Mouse (Mus musculus): ENCODE results near the gene Egln2. TPM values are rescaled to one million over a fixed set of nuclear protein-coding genes. Genes with fewer than 3 reads are reported as not detected.

Gene Egln2
- polyA plus RNA-seq, 1 experiment: 61.4 TPM

DNA sequence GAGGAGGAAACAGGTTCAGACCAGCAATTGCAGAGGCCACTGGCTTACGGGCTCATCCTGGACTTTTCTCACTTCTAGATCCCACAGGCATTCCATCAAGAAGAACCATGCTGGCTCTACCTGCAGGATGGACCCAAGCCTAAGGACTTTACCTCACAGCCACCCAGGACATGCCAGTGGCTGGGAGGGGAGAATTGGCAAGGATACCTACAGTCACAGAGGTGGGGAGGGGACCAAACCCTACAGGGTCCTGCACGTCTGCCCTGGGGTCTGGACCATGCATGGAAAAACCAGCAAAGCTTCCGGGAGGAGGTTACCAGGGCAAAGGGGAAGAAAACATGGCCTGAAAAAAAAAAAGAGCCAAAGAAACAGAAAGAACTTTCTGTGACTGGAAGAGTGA, 4.4 kb upstream of the Egln2 start:
- Histone ChIP-seq H3K79me2 (ENCODE audit: control insufficient read depth, insufficient read depth) (peaks cover 2% of the 10 kb centered on the region), H3K4me3 (no peak overlapping the region), H3ac (ENCODE audit: control insufficient read depth, insufficient read length) (no peak overlapping the region), H3K36me3 (ENCODE audit: control insufficient read depth, insufficient read depth) (peaks cover 5% of the 10 kb centered on the region), H3K4me2 (ENCODE audit: low read depth) (no peak overlapping the region), H3K27me3 (ENCODE audit: control insufficient read depth, insufficient read depth, insufficient read length) (no peaks in the 10 kb centered on the region)
- TF ChIP-seq MYOG (IDR thresholded peaks at IDR 0.05; ENCODE audit: control insufficient read depth in 1 of 3, insufficient read depth in 1 of 3, insufficient read length in 2 of 3, low read depth in 2 of 3): no peak
- no peak for TF ChIP-seq USF1 (IDR thresholded peaks at IDR 0.05; ENCODE audit: low read depth)
- TF ChIP-seq REST (IDR thresholded peaks at IDR 0.05; ENCODE audit: insufficient read depth, insufficient read length): no peak
- TF ChIP-seq TCF12 (IDR thresholded peaks at IDR 0.05; ENCODE audit: insufficient read depth, poor library complexity, severe bottlenecking): no peak
- no peak for TF ChIP-seq POLR2A (IDR thresholded peaks at IDR 0.05; ENCODE audit: insufficient read length, low read depth)
- TF ChIP-seq CEBPB (IDR thresholded peaks at IDR 0.05; ENCODE audit: insufficient read depth, poor library complexity, severe bottlenecking): no peak
- no peak for TF ChIP-seq MYOD1 (IDR thresholded peaks at IDR 0.05; ENCODE audit: control insufficient read depth in 1 of 3, insufficient read length in 2 of 3, low read depth in 2 of 3)
- TF ChIP-seq TCF3 (IDR thresholded peaks at IDR 0.05; ENCODE audit: insufficient read length, low read depth): no peak
- TF ChIP-seq SRF (IDR thresholded peaks at IDR 0.05; ENCODE audit: control insufficient read depth, insufficient read length, low read depth): no peak
- no peak for TF ChIP-seq MAX (IDR thresholded peaks at IDR 0.05; ENCODE audit: low read depth)
- TF ChIP-seq POLR2AphosphoS2 (IDR thresholded peaks at IDR 0.05; ENCODE audit: insufficient read length, low read depth): no peak
- no peak for TF ChIP-seq E2F4 (IDR thresholded peaks at IDR 0.05; ENCODE audit: insufficient read depth)

DNA sequence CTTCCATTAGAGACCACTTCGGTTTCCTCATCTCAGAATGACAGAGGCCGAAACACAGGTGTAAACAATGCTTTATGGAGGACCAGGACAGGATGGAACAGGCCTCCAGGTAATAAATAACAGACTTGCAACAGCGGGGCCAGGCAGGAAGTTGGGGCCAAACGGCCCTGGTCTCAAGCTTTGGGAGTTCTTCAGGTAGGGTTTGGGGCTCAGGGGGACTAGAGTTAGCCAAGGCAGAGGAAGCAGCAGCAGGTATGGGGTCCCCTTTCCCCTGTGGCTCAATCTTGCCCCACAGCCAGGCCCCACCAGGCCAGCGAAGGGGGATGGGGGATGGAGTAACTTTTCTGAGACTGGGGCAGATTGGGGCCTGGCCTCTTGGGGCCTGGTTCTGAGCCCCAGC, 1.8 kb upstream of the Egln2 start:
- Histone ChIP-seq H3K79me2 (ENCODE audit: control insufficient read depth, insufficient read depth) (peaks cover 12% of the 10 kb centered on the region), H3K4me3 (no peak overlapping the region), H3K4me2 (ENCODE audit: low read depth) (no peak overlapping the region), H3ac (ENCODE audit: control insufficient read depth, insufficient read length) (no peak overlapping the region), H3K36me3 (ENCODE audit: control insufficient read depth, insufficient read depth) (no peaks in the 10 kb centered on the region), H3K27me3 (ENCODE audit: control insufficient read depth, insufficient read depth, insufficient read length) (no peaks in the 10 kb centered on the region)
- TF ChIP-seq E2F4 (IDR thresholded peaks at IDR 0.05; ENCODE audit: insufficient read depth): no peak
- TF ChIP-seq MYOD1 (IDR thresholded peaks at IDR 0.05; ENCODE audit: control insufficient read depth in 1 of 3, insufficient read length in 2 of 3, low read depth in 2 of 3): no peak
- no peak for TF ChIP-seq CEBPB (IDR thresholded peaks at IDR 0.05; ENCODE audit: insufficient read depth, poor library complexity, severe bottlenecking)
- TF ChIP-seq TCF12 (IDR thresholded peaks at IDR 0.05; ENCODE audit: insufficient read depth, poor library complexity, severe bottlenecking): no peak
- no peak for TF ChIP-seq REST (IDR thresholded peaks at IDR 0.05; ENCODE audit: insufficient read depth, insufficient read length)
- TF ChIP-seq POLR2A (IDR thresholded peaks at IDR 0.05; ENCODE audit: insufficient read length, low read depth): no peak
- no peak for TF ChIP-seq USF1 (IDR thresholded peaks at IDR 0.05; ENCODE audit: low read depth)
- TF ChIP-seq POLR2AphosphoS2 (IDR thresholded peaks at IDR 0.05; ENCODE audit: insufficient read length, low read depth): no peak
- no peak for TF ChIP-seq TCF3 (IDR thresholded peaks at IDR 0.05; ENCODE audit: insufficient read length, low read depth)
- no peak for TF ChIP-seq MYOG (IDR thresholded peaks at IDR 0.05; ENCODE audit: control insufficient read depth in 1 of 3, insufficient read depth in 1 of 3, insufficient read length in 2 of 3, low read depth in 2 of 3)
- TF ChIP-seq MAX (IDR thresholded peaks at IDR 0.05; ENCODE audit: low read depth): no peak
- TF ChIP-seq SRF (IDR thresholded peaks at IDR 0.05; ENCODE audit: control insufficient read depth, insufficient read length, low read depth): no peak

DNA sequence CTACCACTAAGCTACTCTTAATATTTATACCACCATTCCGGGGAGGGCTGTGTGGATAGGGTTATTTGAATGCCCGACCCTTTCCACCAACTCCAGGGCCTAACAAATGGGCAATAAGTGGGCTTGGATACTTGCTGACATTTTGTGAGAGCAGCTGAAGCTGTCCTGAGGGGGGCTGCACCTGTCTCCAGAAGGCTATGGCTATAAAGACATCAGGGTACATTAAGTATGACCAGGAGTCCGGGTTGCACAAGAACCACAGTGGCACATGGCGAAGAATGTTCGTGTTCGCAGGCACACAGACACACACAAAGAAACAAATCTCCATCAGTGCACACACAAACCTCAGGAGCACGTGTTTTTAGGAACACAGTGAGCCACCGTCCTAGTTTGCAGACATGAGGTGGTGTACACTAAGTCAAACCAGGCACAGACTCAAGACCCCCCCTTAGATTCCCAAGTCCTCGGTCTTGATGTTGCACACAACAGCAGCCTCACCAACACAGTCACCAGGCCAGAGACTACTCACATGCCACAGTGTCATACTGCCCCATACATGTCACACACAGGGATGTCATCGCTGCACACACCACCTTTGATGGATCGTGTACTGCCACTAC, 983 bp upstream of the Egln2 start:
- no peak for TF ChIP-seq CEBPB (IDR thresholded peaks at IDR 0.05; ENCODE audit: insufficient read depth, poor library complexity, severe bottlenecking)
- TF ChIP-seq TCF12 (IDR thresholded peaks at IDR 0.05; ENCODE audit: insufficient read depth, poor library complexity, severe bottlenecking): no peak
- TF ChIP-seq MAX (IDR thresholded peaks at IDR 0.05; ENCODE audit: low read depth): no peak
- no peak for TF ChIP-seq MYOG (IDR thresholded peaks at IDR 0.05; ENCODE audit: control insufficient read depth in 1 of 3, insufficient read depth in 1 of 3, insufficient read length in 2 of 3, low read depth in 2 of 3)
- no peak for TF ChIP-seq POLR2A (IDR thresholded peaks at IDR 0.05; ENCODE audit: insufficient read length, low read depth)
- no peak for TF ChIP-seq REST (IDR thresholded peaks at IDR 0.05; ENCODE audit: insufficient read depth, insufficient read length)
- TF ChIP-seq E2F4 (IDR thresholded peaks at IDR 0.05; ENCODE audit: insufficient read depth): no peak
- TF ChIP-seq TCF3 (IDR thresholded peaks at IDR 0.05; ENCODE audit: insufficient read length, low read depth): no peak
- TF ChIP-seq SRF (IDR thresholded peaks at IDR 0.05; ENCODE audit: control insufficient read depth, insufficient read length, low read depth): no peak
- no peak for TF ChIP-seq USF1 (IDR thresholded peaks at IDR 0.05; ENCODE audit: low read depth)
- no peak for TF ChIP-seq POLR2AphosphoS2 (IDR thresholded peaks at IDR 0.05; ENCODE audit: insufficient read length, low read depth)
- no peak for TF ChIP-seq MYOD1 (IDR thresholded peaks at IDR 0.05; ENCODE audit: control insufficient read depth in 1 of 3, insufficient read length in 2 of 3, low read depth in 2 of 3)
- Histone ChIP-seq H3ac (ENCODE audit: control insufficient read depth, insufficient read length) (no peak overlapping the region), H3K27me3 (ENCODE audit: control insufficient read depth, insufficient read depth, insufficient read length) (no peaks in the 10 kb centered on the region), H3K79me2 (ENCODE audit: control insufficient read depth, insufficient read depth) (peaks cover 12% of the 10 kb centered on the region), H3K4me3 (peak overlapping the region; percentile 74), H3K4me2 (ENCODE audit: low read depth) (peak overlapping the region; percentile 99), H3K36me3 (ENCODE audit: control insufficient read depth, insufficient read depth) (no peaks in the 10 kb centered on the region)

DNA sequence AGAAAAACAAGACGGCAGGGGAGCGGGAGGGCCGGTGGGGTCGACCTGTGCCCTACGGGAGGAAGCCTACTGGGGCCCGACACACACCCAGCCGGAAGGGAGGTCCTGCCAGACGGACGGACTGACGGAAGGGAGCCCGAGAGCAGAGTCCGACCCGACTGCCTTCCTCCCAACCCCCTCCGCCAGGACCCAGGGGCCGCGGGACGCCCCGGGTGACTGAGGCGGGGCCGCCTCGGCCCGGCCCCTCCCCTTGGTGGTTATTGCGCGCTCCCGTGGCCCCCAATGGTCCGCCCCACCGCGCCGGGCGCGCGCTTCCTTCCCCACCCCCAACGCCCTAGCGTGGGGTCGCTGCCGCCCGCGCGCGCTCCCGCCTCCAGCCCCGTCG, 381 bp downstream of the Egln2 start:
- Histone ChIP-seq H3K27me3 (ENCODE audit: control insufficient read depth, insufficient read depth, insufficient read length) (no peaks in the 10 kb centered on the region), H3K36me3 (ENCODE audit: control insufficient read depth, insufficient read depth) (no peaks in the 10 kb centered on the region)
- TF ChIP-seq POLR2AphosphoS2 (IDR thresholded peaks at IDR 0.05; ENCODE audit: insufficient read length, low read depth) (peak; percentile 78), POLR2A (IDR thresholded peaks at IDR 0.05; ENCODE audit: insufficient read length, low read depth) (peak; percentile 65), MYOD1 (IDR thresholded peaks at IDR 0.05; ENCODE audit: control insufficient read depth in 1 of 3, insufficient read length in 2 of 3, low read depth in 2 of 3) (peak in 1 of 3 experiments; percentile 11), USF1 (IDR thresholded peaks at IDR 0.05; ENCODE audit: low read depth) (no peak), MAX (IDR thresholded peaks at IDR 0.05; ENCODE audit: low read depth) (no peak)

More for the DNA sequence above, 381 bp downstream of the Egln2 start:
- Histone ChIP-seq H3K4me3 (peak overlapping the region; percentile 74), H3K4me2 (ENCODE audit: low read depth) (peak overlapping the region; percentile 79), H3ac (ENCODE audit: control insufficient read depth, insufficient read length) (peak overlapping the region; percentile 46), H3K79me2 (ENCODE audit: control insufficient read depth, insufficient read depth) (peaks cover 12% of the 10 kb centered on the region)
